Comparison of ENCODE assay signal across 8 mouse cellular contexts in genomic region chr4:119294415-119295133, GRCm38 (mm10). TPM values are rescaled to one million over a fixed set of nuclear protein-coding genes. Genes with fewer than 3 reads are reported as not detected.
DNase-seq lines count a peak whose midpoint lies in the region; ATAC-seq lines count a peak whose summit lies in the region.

Ybx1 (minus strand) TSS chr4:119294604.

- no peaks in the 10 kb centered on the region for H3K27me3 ChIP-seq in heart, embryonic 14.5 days (ENCODE audit: control insufficient read depth, insufficient read depth, low read length)
- H3K27me3 ChIP-seq in liver, embryonic 13.5 days = no peaks in the 10 kb centered on the region
- H3K27me3 ChIP-seq in stomach, embryonic 16.5 days (ENCODE audit: control insufficient read depth, insufficient read depth, low read length) = no peaks in the 10 kb centered on the region

- under 1% methylated on average over 61 of the region's 61 CpGs for WGBS in heart, embryonic 14.5 days
- under 1% methylated on average over 61 of the region's 61 CpGs for WGBS in liver, embryonic 13.5 days (ENCODE audit: insufficient replicate concordance)
- under 1% methylated on average over 61 of the region's 61 CpGs for WGBS in stomach, embryonic 16.5 days

- no peaks in the 10 kb centered on the region for H3K9me3 ChIP-seq in heart, embryonic 14.5 days (ENCODE audit: control insufficient read depth, low read length)
- H3K9me3 ChIP-seq in liver, embryonic 13.5 days (replicated peaks) = no peaks in the 10 kb centered on the region
- no peaks in the 10 kb centered on the region for H3K9me3 ChIP-seq in stomach, embryonic 16.5 days (replicated peaks; ENCODE audit: control insufficient read depth, low read length)

- H3K36me3 ChIP-seq in heart, embryonic 14.5 days (ENCODE audit: control insufficient read depth, insufficient read depth, low read length) = peaks cover 12% of the 10 kb centered on the region; the same call in 1 of the 2 replicates
- H3K36me3 ChIP-seq in liver, embryonic 13.5 days = peaks cover 26% of the 10 kb centered on the region
- H3K36me3 ChIP-seq in stomach, embryonic 16.5 days (ENCODE audit: control insufficient read depth, insufficient read depth, low read length) = 0 out of 2 replicates have a peak, but pooled peaks cover 4% of the 10 kb centered on the region

- peak within 1 kb of the TSS; percentile 87 to 91 for H3K27ac ChIP-seq in heart, embryonic 14.5 days (replicated peaks in 1 of 2; ENCODE audit: control insufficient read depth in 1 of 2, insufficient read depth in 1 of 2, low read depth in 2 of 2, low read length in 2 of 2)
- H3K27ac ChIP-seq in liver, embryonic 13.5 days = peak within 1 kb of the TSS; percentile 80
- peak within 1 kb of the TSS; percentile 97 for H3K27ac ChIP-seq in stomach, embryonic 16.5 days (ENCODE audit: low read length)

- peak within 1 kb of the TSS; percentile 87 for H3K9ac ChIP-seq in heart, embryonic 14.5 days (ENCODE audit: low read length)
- peak within 1 kb of the TSS; percentile 93 for H3K9ac ChIP-seq in liver, embryonic 13.5 days
- peak within 1 kb of the TSS; percentile 94 for H3K9ac ChIP-seq in stomach, embryonic 16.5 days (ENCODE audit: low read length)

- peak; percentile 97 for DNase-seq in c-Kit-negative CD71-positive TER-119-positive erythroid progenitor cells, embryonic 14.5 days (ENCODE audit: low read depth, low spot score)
- DNase-seq in fibroblast of lung, adult 2 months (ENCODE audit: low read depth) = peak; percentile 96
- DNase-seq in kidney, postnatal 14 days = peak; percentile 99
- peak; percentile 98 for DNase-seq in liver, embryonic 13.5 days
- DNase-seq in neural tube, embryonic 10.5 days (ENCODE audit: extremely low spot score, low spot score) = peak; percentile 95

- H3K4me3 ChIP-seq in heart, embryonic 14.5 days (ENCODE audit: control insufficient read depth in 1 of 2, insufficient read depth in 1 of 2, low read depth in 1 of 2, low read length in 2 of 2) = peak within 1 kb of the TSS; percentile 90 to 96
- H3K4me3 ChIP-seq in liver, embryonic 13.5 days (replicated peaks) = peak within 1 kb of the TSS; percentile 91
- peak within 1 kb of the TSS; percentile 71 for H3K4me3 ChIP-seq in stomach, embryonic 16.5 days (replicated peaks; ENCODE audit: low read length)

- H3K4me1 ChIP-seq in heart, embryonic 14.5 days (ENCODE audit: control insufficient read depth in 2 of 2, insufficient read depth in 2 of 2, low read length in 2 of 2) = peaks cover 7 to 12% of the 10 kb centered on the region in 2 experiments
- H3K4me1 ChIP-seq in liver, embryonic 13.5 days (replicated peaks) = peaks cover 40% of the 10 kb centered on the region
- peaks cover 15% of the 10 kb centered on the region for H3K4me1 ChIP-seq in stomach, embryonic 16.5 days (ENCODE audit: control insufficient read depth, insufficient read depth, low read length)

- H3K4me2 ChIP-seq in heart, embryonic 14.5 days (ENCODE audit: low read length) = peak within 1 kb of the TSS; percentile 92
- H3K4me2 ChIP-seq in liver, embryonic 13.5 days = peak within 1 kb of the TSS; percentile 93
- peak within 1 kb of the TSS; percentile 83 for H3K4me2 ChIP-seq in stomach, embryonic 16.5 days (ENCODE audit: low read depth, low read length)

- peak; percentile 97 for ATAC-seq in CD4-positive, CD25-positive, alpha-beta regulatory T cell, adult 4 months
- ATAC-seq in heart, embryonic 14.5 days (ENCODE audit: insufficient number of reproducible peaks, insufficient read depth, low FRiP score, low read depth) = peak; percentile 99
- peak; percentile 97 for ATAC-seq in liver, embryonic 13.5 days (ENCODE audit: low read depth)
- peak; percentile 99 for ATAC-seq in stomach, embryonic 16.5 days (ENCODE audit: insufficient read depth, low FRiP score)

RNA-seq across cellular contexts. Expression of gene Ybx1, which starts in this region (rescaled TPM):
- 100 to 1,000 TPM; 152 to 163 TPM for polyA plus RNA-seq in CD4-positive, CD25-positive, alpha-beta regulatory T cell, adult 4 months (2017; shearing (Covaris generic))
- polyA plus RNA-seq in heart, embryonic 14.5 days (2014; fragmentation: Nextera tagmentation; extraction: Ambion mirVana) = 785 and 813 TPM in 2 replicates
- polyA plus RNA-seq in liver, embryonic 13.5 days (2015; fragmentation: Nextera tagmentation; extraction: Ambion mirVana) = 342 and 392 TPM in 2 replicates
- polyA plus RNA-seq in stomach, embryonic 16.5 days (2015; fragmentation: Nextera tagmentation; extraction: Ambion mirVana) = 279 and 346 TPM in 2 replicates

Comparison
In these comparisons a context has a peak if more than half of its experiments do, and no peak if none do; other contexts are left out.
1. Peak in every context shown above with its lines: DNase-seq, ATAC-seq, H3K4me3 ChIP-seq and H3K27ac ChIP-seq.